Mouse (Mus musculus): Measurements from ENCODE around the gene Nek1.

- TF ChIP-seq EP300 (IDR thresholded peaks at IDR 0.05; ENCODE audit: low read depth) = no peak
- TF ChIP-seq CTCF (IDR thresholded peaks at IDR 0.05; ENCODE audit: low read depth) = no peak
Measured at GRCm38 (mm10) chr8:61110496-61110895, 117.5 kb downstream of the Nek1 start.
